Mouse (Mus musculus): ENCODE measurements around the gene Rnf216.

Rnf216 gene

DNA sequence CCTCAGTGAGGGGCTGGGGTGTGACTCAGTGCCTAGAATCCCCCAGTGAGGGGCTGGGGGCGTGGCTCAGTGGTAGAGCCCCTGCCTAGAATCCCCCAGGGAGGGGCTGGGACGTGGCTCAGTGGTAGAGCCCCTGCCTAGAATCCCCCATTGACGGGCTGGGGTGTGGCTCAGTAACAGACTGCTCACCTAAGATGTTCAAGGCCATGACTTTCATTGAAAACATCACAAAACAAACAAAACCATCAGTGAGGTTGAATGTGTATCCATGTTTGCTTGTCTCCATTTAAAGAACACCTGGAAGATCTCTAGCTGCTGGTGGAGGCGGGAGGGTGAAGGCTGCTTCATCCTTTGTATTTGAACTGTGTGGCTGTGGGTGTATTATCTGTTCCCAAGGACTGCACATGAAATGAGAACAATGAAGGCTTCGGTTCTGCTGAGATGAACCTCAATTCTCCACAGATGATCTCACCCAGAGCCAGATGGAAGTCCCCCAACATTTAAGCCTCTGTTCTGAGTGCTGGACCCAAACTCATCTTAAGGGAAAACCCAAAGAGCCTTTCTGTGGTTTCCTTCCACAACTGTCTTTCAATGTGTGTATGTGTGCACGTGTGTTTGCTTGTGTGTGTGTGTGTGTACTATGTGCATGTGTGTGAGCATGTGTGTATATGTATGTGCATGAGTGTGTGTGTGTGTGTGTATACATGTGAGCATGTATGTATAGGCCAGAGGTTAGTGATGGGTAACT lies 155.7 kb downstream of the Rnf216 start:
- DNase-seq, result no peak

DNA sequence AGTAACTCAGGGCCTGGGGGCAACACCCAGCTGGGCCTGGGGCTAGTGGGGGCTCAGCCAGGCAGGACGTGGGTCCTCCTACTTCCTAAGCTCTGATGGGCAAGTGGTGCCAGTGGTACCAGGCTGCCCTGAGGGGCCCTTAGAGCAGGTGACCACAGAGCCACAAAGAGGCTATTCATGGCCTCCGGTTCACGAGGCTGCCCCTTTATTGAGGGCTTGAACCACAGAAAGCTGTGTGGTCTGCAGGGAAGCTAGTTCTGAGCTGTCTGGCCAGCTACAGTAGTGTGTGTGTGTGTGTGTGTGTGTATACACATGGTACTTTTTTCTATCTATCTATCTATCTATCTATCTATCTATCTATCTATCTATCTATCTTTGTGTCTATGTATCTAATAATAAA lies 159.2 kb downstream of the Rnf216 start:
- no peak for DNase-seq

DNA sequence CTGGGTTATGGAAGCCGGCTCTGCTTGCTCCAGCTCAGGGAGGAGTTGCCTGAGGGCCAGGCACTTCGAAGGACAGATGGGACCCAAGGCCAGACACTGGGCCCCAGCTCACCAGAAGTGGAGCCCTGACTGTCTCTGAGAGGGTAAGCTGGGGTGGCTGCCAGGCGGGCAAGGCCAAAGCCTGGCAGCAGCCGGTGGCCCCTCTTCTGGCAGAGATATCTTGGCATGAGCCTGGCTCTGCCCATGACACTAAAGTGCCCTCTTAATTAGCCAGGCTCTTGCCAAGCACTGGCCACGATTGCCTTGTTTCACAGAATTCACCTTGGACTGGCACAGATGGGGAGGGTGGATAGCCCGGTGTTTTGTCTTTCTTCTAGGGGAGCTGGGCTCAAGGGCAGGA lies 162.4 kb downstream of the Rnf216 start:
- DNase-seq, result no peak

DNA sequence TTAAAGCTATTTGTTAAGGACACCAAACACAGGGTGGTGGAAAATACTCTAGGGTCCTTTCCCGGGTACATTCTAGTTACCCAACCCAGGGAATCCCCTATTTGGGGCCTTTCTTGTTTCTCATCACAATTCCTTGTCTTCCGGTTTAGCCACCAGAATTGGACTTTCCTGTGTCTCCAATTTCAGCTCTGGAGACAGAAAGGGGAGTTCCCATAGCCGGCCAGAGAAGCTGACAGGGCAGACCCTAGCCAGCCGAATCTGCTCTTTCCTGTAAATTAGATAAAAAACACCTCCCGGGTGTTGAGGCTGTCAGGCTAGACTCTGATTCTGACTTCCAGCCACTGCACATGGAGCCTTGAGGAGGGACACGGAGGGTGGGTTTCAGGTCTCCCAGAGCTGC lies 163.2 kb downstream of the Rnf216 start:
- DNase-seq, result no peak

DNA sequence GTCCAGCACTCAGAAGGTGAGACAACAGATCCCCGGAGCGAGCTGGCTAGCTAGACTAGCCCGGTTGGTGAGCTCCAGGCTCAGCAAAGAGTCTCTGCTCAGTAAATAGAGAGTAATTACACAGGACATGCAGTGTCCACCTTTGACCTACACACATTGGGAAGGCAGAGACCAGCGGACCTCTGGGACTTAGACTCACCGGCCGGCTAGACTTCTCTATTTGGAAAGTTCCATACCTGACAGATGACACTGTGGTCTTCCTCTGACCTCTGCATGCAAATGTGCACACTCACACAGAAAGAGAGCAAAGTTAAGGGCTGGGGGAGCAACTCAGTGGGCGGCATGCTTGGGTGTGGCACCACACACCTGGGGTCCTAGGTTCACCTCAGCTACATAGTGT lies 165.3 kb downstream of the Rnf216 start:
- no peak for DNase-seq

DNA sequence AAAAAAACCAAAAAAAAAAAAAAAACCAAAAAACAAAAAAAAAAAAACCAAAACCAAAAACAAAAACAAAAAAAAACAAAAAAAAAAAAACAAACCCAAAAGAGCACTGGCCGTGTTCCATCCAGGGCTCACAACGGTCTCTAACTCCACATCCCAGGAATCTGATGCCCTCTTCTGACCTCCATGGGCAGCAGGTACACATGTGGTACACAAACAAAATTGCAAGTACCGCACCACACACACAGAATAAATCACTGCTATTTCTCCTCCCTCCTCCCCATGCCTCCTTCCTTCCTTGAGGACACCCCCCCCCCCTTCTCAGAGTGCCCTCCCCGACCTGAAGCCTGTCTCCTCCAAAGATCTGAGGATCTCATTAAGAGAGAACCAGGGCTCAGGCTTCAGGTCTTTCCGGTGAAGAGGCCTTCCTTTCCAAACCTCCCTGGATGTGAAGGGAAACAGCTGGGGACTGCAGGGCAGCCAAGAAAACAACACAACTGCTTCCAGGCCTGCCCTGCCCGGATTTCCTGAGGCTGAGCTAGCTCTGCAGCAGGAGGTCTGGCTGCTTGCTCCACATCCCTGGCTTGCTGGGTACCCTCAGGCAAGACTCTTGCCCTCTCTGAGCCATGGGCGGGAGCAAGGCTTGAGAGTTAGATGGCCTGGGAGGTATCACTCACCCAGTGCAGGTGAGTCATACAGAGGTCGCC lies 167.7 kb downstream of the Rnf216 start:
- DNase-seq, result no peak
